Mouse (Mus musculus) heart, postnatal 0 days (tissue): ENCODE measurements around the gene Mat2a.

ENCODE experiments used
- CTCF ChIP-seq: IDR thresholded peaks from 2 replicates; pipeline ENCODE4 v1.5.1; 2016; ENCODE audit warnings: antibody characterized with exemption, control low read depth, low read depth
- EP300 ChIP-seq: IDR thresholded peaks from 2 replicates; pipeline ENCODE4 v1.6.1; 2016; ENCODE audit warnings: antibody characterized with exemption, low read depth

GRCm38 (mm10) chr6:72476836-72477235 lies 37.5 kb upstream of the Mat2a start:
- no peak for TF ChIP-seq EP300
- TF ChIP-seq CTCF, result no peak
